Mouse (Mus musculus) retina, postnatal 1 day (tissue): ENCODE results near the gene Trpm3.
"Not testable (repeated sequence)": the region's sequence is repeated elsewhere in the genome, so short reads cannot be mapped to it uniquely, and the experiment has no call there.

Experiments
- DNase-seq: peaks from one replicate; pipeline ENCODE4 v3.0.0-alpha.2; 2012

The Trpm3 gene

DNA sequence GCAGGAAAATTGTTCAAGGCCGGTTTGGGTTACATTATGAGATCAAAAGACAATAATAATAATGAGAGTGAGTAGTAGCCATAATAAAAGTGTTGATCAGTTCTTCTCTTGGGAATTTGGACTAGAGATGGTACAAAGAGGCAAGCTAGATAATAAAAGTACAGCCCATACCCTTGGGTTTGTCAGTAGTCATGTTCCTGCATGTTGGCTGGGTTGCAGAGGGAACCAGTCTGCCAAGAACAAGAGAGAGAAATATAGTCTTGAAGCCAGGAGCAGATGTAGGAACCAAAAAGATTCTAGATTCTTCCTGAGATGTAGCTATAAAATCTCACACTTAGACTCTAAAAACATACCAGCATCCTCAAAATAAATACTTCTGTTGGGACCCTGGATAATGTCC, 861.4 kb downstream of the Trpm3 start:
- DNase-seq, result no peak

DNA sequence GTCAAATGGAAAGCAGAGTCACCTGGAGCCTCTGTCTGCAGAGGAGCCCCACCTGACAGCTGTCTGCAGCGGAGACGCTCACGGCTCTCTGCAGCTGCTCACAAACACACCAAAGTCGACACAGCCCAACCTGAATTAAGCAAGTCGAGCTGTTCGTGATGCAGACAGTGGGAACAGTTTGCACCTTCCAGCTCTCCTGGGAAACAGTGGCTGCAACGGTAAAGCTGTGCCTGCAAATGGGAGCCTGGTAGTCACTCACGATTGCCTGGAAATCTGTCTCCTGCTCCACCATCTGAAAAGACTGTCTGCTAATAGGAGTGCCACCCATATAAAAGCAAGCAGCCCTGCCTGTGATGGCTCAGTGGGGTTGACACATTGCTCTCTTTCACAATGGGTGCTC, 865.0 kb downstream of the Trpm3 start:
- peak; percentile 45 for DNase-seq

DNA sequence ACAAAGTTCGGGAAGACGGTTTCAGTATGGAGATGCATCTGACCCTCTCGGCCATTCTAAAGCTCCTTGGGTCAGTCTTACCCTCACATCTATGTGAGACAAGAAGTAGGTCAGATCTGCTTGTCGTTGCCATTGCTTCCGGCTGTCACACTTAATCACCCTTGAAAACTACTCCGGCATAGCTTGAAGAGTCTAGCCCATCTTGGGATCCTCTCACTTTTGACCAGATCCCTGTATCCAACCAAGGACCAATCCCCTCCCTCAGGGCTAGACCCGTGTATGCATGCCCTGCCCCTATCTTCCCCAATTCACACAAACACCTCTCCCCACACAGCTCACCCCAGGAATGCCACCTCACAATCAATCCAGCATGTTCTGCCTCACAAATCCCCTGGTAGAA, 867.0 kb downstream of the Trpm3 start:
- peak; percentile 57 for DNase-seq

DNA sequence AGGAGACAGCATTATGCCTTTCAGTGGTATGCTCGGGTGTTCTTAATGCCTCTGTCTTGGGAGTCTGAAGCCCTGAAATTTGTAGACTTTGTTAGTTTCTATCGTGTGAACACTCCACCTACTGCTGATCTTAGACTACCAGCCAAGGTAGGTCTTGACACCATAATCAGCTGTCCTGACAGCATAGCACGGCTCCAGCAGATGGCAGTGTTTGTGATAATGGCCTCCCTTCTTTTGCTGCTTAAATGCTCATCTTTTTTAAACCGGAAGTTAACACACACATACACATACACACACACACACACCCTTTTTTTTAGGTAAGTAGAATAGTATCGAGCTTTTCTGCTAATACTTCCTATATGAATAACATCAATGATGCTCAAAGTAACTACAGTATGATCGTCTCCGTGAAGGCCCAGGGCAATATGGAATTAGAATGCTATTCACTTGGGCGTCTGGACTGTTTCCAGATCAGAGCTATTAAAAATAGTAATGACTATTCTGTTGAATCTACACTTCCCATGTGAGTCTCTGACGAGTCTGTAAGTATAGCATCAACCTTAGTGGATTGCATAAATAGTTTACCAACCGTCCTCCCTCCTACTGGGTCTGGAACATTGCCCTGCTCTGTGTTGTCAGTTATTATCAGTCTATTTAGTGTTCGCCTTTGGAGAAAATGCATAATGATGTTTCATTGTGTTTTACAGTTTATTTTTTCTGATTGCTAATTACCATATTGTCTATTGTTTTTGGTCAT, 867.8 kb downstream of the Trpm3 start:
- DNase-seq, result peak; percentile 90

DNA sequence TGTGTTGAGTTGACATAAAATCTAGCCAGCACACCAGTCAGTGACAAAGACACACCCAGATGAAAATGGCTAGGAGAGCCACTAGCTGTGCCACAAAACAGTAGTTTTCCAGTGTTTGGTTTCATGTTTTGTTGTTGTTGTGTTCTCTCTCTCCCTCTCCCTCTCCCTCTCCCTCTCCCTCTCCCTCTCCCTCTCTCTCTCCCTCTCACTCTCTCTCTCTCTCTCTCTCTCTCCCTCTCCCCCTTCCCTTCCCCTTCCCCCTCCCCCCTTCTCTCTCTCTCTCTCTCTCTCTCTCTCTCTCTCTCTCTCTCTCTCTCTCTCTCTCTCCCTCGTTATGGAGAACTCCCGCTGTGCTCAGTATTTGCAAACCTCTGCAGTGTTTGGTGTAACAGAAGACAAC, 874.8 kb downstream of the Trpm3 start:
- DNase-seq, result peak; percentile 42

DNA sequence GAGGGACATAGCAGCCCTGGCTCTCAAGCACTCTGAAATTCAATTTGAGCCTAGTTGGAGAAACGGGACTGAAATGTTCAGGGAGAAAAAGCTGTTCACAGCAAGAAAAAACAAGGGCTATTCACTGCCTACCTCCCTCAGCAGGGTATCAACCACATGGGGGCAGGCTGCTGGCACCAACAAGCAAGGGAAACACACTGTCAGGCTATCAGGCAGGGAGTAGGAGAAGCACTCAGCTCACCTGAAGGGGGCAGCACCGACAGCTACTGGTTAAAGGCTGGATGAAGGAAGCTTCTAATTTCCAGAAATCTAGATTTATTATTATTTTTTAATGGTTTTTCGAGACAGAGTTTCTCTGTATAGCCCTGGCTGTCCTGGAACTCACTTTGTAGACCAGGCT, 876.7 kb downstream of the Trpm3 start:
- no peak for DNase-seq

DNA sequence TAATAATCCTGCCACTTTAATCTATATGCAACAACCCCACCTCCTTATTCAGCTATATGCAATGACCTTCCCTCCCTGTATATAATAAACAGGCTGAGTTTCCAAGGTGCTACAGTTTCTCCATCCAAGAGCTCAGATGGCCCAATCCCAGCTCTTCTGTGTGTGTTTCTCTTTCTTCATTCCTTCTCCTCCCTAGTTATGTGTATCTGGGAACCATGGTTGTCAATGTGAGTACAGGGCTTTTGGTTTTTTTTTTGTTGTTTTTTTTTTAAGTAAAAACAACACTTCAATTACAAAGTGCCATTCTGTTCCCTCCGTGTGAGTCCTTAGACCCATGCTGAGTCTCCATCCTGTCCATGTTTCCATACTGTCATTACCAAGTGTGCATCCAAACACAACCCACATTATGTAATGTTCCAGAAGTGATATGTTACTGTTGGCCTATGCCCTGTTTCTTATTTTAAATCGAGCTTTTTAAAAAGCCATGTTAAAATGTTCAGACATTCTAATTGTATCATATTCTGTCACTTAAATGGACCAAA, 879.4 kb downstream of the Trpm3 start:
- no peak for DNase-seq

DNA sequence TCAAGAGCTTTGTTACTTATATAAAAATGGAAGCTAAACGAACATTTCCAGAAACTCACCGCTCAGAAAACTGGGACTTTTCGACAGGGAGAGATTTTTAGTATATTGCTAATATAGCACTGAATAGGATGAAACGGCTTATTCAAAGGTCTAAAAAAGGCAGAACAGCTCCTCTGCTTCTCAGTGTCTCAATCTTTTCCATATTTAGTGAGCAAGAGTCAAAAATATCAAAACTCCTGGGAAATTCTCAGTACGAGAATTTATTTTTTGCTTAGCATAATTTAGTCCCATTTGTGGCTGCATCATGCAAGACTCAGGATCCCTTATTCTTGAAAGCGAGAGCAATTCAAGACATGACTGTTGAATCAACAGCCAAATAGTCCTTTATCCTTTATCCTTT, 884.1 kb downstream of the Trpm3 start:
- DNase-seq, result no peak

DNA sequence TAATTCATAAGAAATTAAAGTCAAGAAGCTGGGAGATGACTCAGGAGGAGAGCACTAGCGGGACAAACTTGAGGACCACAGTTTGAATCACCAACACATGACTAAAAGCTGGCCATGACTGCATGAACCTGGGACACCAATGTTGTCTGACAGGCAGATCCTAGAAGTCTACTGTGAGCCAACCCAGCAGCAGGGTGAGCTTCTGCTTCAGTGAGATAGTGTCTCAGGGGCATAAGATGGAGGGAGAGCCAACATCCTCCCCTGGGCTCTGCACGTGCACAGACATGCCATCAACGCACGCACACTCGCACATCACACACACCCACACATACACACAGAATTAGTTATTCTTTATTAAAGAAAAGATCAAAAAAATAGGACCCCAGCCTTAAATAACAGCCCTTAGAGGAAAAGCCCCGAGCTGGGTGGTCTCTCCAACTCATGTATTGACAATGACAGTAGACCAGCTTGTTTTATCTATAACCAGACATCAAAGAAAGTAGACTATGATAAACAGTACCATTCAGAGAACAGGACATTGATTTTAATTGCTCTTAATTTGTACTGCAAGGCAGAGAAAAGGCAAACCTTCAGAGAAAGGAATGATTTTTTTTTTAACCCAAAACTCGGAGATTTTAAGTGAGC, 884.6 kb downstream of the Trpm3 start:
- DNase-seq, result peak; percentile 92

DNA sequence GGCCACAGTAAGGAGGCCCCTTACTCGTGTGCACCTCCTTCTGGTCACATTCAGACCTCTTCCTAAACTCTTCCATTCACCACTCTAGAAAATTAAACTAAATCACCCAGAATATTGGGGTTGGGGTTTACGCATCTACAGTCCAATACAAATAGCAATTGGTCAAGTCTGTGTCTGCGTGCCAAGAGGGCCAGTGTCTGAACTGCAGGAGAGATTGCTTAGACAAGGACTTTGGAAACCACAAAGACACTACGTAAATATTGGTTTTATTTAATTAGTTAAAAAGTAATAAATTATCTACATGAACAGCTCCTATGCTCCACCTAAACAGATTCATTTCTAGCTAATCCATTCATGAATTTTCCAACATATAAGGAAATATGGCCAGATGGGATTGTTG, 886.0 kb downstream of the Trpm3 start:
- no peak for DNase-seq

DNA sequence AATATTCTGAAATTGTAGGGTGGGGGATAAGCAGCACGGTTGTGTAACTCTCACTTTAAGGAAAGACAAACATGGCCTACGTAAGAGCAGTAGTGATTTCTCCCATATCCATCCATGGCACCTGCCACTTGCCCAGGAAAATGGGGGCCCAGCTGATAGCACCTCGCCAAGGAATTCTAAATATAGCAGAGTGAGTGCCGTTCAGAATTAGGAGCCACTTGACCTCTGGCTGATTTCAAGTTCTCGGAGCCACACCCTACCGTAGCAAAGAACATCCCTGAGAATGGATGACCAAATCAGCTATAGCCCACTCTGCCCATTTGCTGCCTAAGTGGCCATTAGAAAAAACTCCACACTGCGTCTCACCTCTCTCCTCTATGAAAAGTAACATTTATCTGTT, 887.6 kb downstream of the Trpm3 start:
- DNase-seq, result no peak

DNA sequence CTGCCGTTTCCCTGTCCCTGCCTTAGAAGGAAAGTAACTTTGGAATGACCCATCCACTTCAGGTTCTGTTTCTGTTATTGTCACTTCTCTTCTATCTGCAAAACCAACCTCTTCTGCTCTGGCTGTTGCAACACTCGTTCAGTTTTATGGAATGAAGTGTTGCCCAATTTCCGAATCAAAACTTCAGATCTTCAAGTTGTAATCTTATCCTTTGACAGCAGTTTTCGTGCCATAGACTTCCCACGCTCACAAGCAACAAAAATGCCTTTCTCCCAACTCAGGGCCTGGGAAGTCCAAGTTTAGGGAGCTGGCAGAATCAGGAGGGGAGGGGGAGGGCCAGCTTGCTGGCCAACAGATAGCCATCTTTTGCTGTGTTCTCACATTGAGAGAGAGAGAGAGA, 889.4 kb downstream of the Trpm3 start:
- no peak for DNase-seq

DNA sequence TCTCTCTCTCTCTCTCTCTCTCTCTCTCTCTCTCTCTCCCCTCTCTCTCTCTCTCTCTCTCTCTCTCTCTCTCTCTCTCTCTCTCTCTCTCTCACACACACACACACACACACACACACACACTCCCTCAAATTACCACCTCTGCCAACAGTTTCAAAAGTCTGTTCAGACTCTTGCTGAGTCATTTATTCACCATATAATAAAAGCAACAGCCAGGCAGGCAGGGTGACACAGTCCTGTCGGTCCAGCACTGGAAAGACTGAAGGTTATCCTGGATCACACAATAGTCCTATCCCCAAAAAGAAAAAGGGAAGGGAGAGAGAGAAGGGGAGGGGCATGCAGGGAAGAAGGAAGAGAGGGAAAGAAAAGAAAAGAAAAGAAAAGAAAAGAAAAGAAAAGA, 894.5 kb downstream of the Trpm3 start:
- not testable (repeated sequence) for DNase-seq

DNA sequence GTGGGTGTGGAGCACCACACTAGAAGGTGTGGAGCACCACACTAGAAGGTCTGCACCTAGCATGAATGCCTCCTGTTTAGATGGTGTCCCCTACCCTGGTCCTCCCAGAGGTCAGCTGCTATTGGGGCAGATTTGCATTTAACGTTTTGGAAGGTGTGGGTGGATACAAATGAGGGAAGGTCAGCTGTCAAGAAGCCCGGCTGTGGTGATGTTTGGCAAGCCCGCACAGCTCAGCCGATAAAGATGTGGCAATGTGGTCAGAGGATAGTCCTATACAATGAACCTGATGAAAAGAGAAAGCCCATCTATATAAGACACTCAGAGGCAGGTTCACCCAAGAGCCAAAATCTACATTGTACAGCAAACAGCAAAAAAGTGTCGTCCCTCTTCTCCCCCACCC, 895.3 kb downstream of the Trpm3 start:
- DNase-seq, result no peak

DNA sequence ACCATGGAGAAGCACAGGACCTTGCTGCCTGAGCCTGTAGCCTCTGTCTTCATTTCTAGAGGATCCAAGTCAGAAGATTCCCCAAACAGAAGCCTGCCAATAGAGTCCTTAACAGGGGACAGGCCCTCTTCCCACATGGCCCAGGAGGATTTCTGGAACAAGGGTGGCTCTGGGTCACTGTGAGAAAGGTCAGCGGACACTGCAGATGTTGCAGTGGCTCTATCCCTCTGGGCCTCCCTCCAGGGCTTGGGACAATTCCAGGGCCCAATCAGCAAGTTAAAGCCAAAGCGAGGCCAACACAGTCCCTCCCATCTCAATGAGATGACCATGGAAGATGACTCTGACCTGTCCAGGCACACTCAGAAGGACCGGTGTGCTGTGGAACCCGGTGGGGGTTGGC, 896.1 kb downstream of the Trpm3 start:
- no peak for DNase-seq

DNA sequence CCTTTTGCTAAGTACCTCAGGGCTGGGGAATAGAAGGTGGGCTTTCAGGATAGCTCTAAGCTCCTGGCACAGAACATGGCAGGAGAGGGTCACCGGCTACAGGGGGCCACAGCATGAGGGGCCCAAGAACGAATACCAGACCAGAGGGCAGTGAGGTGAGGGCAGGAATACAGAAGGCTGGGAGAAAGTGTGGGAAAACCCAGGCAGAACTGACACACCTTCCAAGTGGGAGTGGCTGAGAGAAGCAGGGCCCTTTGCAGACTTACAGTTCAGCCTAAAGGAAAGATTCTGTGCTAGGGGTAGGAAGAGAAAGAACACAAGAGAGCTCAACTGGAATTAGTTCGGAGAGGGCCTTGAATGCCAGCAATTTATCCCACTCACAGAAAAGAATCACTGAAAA, 896.9 kb downstream of the Trpm3 start:
- DNase-seq, result no peak

DNA sequence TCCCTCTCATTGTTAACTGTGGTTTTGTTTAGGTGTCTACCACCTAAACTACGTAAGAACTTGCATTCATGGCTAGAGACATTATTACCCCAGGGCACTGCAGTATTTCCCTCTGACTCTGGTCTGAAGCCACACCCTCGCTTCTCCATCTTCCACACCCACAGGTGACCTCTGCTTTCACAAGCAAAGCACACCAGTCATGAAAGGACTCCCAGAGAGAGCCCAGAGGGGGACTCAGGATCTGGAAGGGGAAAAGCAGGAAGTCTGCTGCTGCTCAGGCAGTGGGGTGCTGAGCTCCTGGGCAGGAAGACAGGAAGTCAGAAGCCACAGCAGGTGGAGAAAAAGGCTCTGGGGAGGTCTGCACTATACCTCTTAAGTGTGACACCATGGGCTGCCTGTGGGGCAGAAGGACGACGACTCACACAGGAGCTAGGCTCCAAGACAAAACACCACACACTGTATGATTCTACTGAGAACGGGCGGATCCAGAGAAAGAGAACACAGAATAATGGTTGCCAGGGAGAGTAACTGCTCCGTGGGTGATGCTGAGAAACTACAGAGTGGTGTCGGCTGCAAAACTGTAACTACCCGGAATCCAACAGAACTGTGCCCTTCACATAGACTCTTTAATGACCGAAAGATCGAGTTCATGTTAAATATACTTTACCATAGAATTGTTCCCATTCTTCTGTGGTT, 898.1 kb downstream of the Trpm3 start:
- no peak for DNase-seq

DNA sequence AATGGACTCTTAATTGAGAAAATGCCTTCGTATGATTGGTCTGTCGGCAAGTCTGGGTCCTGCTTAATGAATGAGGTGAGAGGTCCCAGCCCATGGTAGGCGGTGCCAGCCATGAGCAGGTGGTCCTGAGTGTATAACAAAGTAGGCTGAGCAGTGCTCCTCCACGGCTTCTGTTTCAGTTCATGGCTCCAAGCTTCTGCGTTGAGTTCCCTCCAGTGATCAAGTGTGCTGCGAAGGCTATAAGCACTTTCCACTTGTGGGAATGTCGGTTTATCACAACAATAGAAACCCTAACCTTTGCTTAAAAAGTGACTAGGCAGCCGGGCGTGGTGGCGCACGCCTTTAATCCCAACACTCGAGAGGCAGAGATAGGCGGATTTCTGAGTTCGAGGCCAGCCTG, 898.7 kb downstream of the Trpm3 start:
- no peak for DNase-seq

DNA sequence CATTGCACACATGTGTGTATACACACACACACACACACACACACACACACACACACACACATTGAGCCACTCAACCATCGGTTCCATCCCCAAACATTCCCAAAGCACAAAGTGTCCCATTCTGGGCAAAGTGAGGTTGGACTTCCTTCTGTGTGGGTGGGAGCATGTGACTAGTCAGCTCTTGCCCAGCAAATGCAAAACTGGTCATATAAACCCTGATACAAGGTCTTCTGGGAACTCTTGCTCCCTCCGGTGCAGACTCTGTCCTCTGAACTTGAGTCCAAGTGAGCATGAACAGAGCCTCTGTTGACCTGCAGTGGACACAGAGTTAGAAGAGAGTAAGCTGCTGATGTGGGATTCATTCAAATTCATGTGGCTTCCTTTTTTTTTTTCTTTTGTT, 899.5 kb downstream of the Trpm3 start:
- DNase-seq, result no peak

DNA sequence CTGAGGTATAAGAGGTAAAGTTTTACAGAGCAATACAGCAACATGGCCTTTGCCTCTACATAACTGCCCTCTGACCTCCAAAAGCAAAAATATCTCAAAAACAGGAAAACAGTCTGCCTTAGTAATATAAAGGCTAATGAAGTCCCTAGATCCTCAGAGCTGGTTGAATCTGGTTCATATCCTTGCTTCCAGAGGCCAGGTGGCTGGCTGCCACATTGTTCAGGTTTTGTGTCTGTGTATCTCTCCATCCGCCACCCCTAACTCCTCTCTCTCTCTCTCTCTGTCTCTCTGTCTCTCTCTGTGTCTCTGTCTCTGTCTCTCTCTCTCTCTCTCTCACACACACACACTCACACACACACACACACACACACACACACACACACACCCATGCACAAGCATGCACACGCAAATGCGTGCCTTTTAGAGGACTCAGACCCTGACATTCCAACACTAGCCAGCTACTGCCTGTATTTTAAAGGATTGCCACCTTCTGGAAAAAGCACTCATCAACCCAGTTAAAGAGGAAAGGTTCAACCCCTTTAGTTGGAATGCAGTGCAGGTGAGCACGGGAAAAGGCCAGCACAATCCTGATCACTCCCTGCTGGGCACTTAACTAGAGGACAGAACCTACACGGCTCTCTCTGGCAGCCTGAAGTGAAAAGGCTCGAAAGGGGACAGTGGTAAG, 902.8 kb downstream of the Trpm3 start:
- no peak for DNase-seq

DNA sequence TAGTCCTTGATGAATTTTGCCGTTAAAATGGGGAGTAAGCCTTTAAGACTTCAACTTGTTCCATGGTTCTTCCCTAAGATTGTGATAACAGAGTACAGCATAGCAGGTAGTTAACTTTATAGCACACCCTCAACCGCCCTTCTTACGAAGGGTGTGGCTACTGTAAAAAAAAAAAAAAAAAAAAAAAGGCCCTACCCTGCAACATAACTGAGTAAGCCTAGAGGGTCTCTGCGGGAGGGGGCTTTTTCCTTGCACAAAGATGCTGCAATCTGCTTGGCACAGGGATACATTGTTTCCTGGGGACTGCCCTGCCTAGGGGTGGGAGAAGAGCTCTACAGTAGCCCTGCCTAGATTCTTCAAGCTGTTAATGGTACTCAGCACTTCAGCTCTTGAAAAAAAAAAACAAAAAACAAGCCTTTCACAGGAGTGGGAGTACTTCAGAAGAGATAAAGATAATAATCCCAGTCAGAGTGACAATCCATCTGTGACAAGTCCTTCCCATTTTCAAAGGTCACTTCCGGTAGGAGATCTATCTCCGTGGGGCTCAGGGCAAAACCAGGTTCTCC, 903.4 kb downstream of the Trpm3 start:
- no peak for DNase-seq

DNA sequence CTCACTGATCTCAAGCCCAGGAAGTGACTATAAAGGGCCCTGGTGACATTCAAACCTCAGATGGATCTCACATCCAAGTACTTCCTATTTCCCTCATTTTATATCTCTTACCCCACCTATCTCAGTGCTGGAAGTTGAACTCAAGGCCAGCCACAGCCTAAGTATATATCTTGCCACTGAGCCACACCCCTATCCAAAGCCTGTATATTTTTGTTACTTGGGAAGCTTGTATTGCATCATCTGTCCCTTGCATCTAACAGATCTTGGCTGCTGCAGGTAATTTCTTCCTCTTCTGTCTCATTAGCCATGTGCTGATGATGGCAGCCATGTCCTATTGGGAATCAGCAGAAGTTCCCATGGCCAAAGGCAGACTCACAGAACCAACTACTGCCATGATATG, 904.9 kb downstream of the Trpm3 start:
- DNase-seq, result no peak
